Mouse (Mus musculus): ENCODE results near the gene Tapbp.

GRCm38 (mm10) chr17:33929371-33930279, 13.9 kb downstream of the Tapbp start, which contains the start of gene Rgl2:
- peak; percentile 64 for TF ChIP-seq POLR2A (IDR thresholded peaks at IDR 0.05; ENCODE audit: insufficient read length, low read depth)
- no peak for TF ChIP-seq CEBPB (IDR thresholded peaks at IDR 0.05; ENCODE audit: insufficient read depth, poor library complexity, severe bottlenecking)
- TF ChIP-seq TCF12 (IDR thresholded peaks at IDR 0.05; ENCODE audit: insufficient read depth, poor library complexity, severe bottlenecking) = no peak
- TF ChIP-seq MYOG (IDR thresholded peaks at IDR 0.05; ENCODE audit: control insufficient read depth in 1 of 3, insufficient read depth in 1 of 3, insufficient read length in 2 of 3, low read depth in 2 of 3) = peak in 1 of 3 experiments; percentile 46
- peak; percentile 85 for TF ChIP-seq POLR2AphosphoS2 (IDR thresholded peaks at IDR 0.05; ENCODE audit: insufficient read length, low read depth)
- TF ChIP-seq USF1 (IDR thresholded peaks at IDR 0.05; ENCODE audit: low read depth) = no peak
- TF ChIP-seq SRF (IDR thresholded peaks at IDR 0.05; ENCODE audit: control insufficient read depth, insufficient read length, low read depth) = peak; percentile 68
- TF ChIP-seq MAX (IDR thresholded peaks at IDR 0.05; ENCODE audit: low read depth) = no peak
- TF ChIP-seq MYOD1 (IDR thresholded peaks at IDR 0.05; ENCODE audit: control insufficient read depth in 1 of 3, insufficient read length in 2 of 3, low read depth in 2 of 3) = no peak
- TF ChIP-seq E2F4 (IDR thresholded peaks at IDR 0.05; ENCODE audit: insufficient read depth) = no peak
- no peak for TF ChIP-seq REST (IDR thresholded peaks at IDR 0.05; ENCODE audit: insufficient read depth, insufficient read length)
